Mouse (Mus musculus) lung, adult 2 months (tissue): Measurements from ENCODE around the gene Arhgdib. TPM values are rescaled to one million over a fixed set of nuclear protein-coding genes. Genes with fewer than 3 reads are reported as not detected.

ENCODE experiments used
- DNase-seq: peaks from one replicate; pipeline ENCODE4 v3.0.0; 2022
- H3K4me1 ChIP-seq: fragments of 200-500 bp; 2 replicates; pipeline ENCODE4 v1.6.1; 2011; ENCODE audit warnings: low read length; ENCODE audit not compliant: control insufficient read depth, insufficient read depth
- H3K4me3 ChIP-seq: fragments of 200-500 bp; replicated peaks from 2 replicates; pipeline ENCODE3; 2011; ENCODE audit warnings: low read depth, mild to moderate bottlenecking, control low read depth, low read length; ENCODE audit errors: extremely low read depth
- CTCF ChIP-seq: fragments of 200-500 bp; IDR thresholded peaks from 2 replicates; pipeline ENCODE4 v1.5.1; 2011; ENCODE audit warnings: mild to moderate bottlenecking, low read length, control low read depth; ENCODE audit not compliant: insufficient read depth
- POLR2A ChIP-seq: fragments of 200-500 bp; IDR thresholded peaks from 2 replicates; pipeline ENCODE4 v1.6.1; 2011; ENCODE audit warnings: low read depth, mild to moderate bottlenecking, control low read depth, low read length, borderline replicate concordance; ENCODE audit errors: extremely low read depth
- WGBS: fragments of 180-500 bp; shearing (Covaris S2); methylation state at CpG from one replicate; pipeline ENCODE4 v1.1.7; 2018; 5-methylcytosine and 5-hydroxymethylcytosine counted together
- polyA plus RNA-seq: library from polyadenylated mRNA; depleted of rRNA; stranded (reverse); fragments of >200 nt; gene quantifications from 2 replicates; pipeline ENCODE4 v1.2.3, GENCODE M21; 2012

The Arhgdib gene
- polyA plus RNA-seq, 1 experiment: 82.9 TPM

- Histone ChIP-seq H3K4me3 (no peak overlapping the region), H3K4me1 (no peaks in the 10 kb centered on the region; the same call in 1 of the 2 replicates)
- WGBS: 100% methylated on average over 1 of the region's 2 CpGs
- DNase-seq: no peak
- no peak for TF ChIP-seq CTCF
Observed at GRCm38 (mm10) chr6:136912751-136913265, 28.9 kb downstream of the Arhgdib start.

GRCm38 (mm10) chr6:136910247-136910890 is 31.3 kb downstream of the Arhgdib start:
- H3K4me3 ChIP-seq: no peak overlapping the region
- 56% methylated on average over 9 of the region's 9 CpGs for WGBS
- DNase-seq: no peak
- peaks cover 4% of the 10 kb centered on the region for H3K4me1 ChIP-seq
- TF ChIP-seq CTCF (no peak), POLR2A (no peak)

GRCm38 (mm10) chr6:136906937-136907293 is 34.8 kb downstream of the Arhgdib start:
- DNase-seq: no peak
- Histone ChIP-seq H3K4me1 (peaks cover 4% of the 10 kb centered on the region; the same call in 1 of the 2 replicates), H3K4me3 (no peak overlapping the region)
- no peak for TF ChIP-seq POLR2A
- TF ChIP-seq CTCF: no peak
- 56% methylated on average over 10 of the region's 10 CpGs for WGBS

- TF ChIP-seq POLR2A: no peak
- Histone ChIP-seq H3K4me3 (no peak overlapping the region), H3K4me1 (peaks cover 4% of the 10 kb centered on the region; the same call in 1 of the 2 replicates)
- WGBS: 53% methylated on average over 19 of the region's 19 CpGs
- no peak for DNase-seq
Observed at GRCm38 (mm10) chr6:136906283-136906936, 35.3 kb downstream of the Arhgdib start.

GRCm38 (mm10) chr6:136903885-136904470 is 37.7 kb downstream of the Arhgdib start:
- no peak for DNase-seq
- H3K4me1 ChIP-seq: peaks cover 6% of the 10 kb centered on the region
- no peak for TF ChIP-seq CTCF
- no peak for TF ChIP-seq POLR2A
- H3K4me3 ChIP-seq: no peak overlapping the region
- WGBS: 39% methylated on average over 8 of the region's 8 CpGs

- 70% methylated on average over 9 of the region's 9 CpGs for WGBS
- Histone ChIP-seq H3K4me1 (peaks cover 6% of the 10 kb centered on the region), H3K4me3 (no peak overlapping the region)
- no peak for DNase-seq
- TF ChIP-seq POLR2A: no peak
Observed at GRCm38 (mm10) chr6:136902527-136902926, 39.2 kb downstream of the Arhgdib start.

- DNase-seq: no peak
- Histone ChIP-seq H3K4me3 (no peak overlapping the region), H3K4me1 (peaks cover 2% of the 10 kb centered on the region; the same call in 1 of the 2 replicates)
- no peak for TF ChIP-seq POLR2A
- no peak for TF ChIP-seq CTCF
- 57% methylated on average over 2 of the region's 2 CpGs for whole genome bisulfite sequencing
Observed at GRCm38 (mm10) chr6:136901010-136901409, 40.7 kb downstream of the Arhgdib start.

GRCm38 (mm10) chr6:136900369-136901009 is 41.2 kb downstream of the Arhgdib start:
- TF ChIP-seq CTCF (no peak), POLR2A (no peak)
- H3K4me3 ChIP-seq: no peak overlapping the region
- peaks cover 2% of the 10 kb centered on the region; the same call in 1 of the 2 replicates for H3K4me1 ChIP-seq
- 16% methylated on average over 4 of the region's 4 CpGs for WGBS
- DNase-seq: no peak

GRCm38 (mm10) chr6:136898954-136899353 is 42.7 kb downstream of the Arhgdib start:
- Histone ChIP-seq H3K4me1 (peaks cover 7% of the 10 kb centered on the region; the same call in 1 of the 2 replicates), H3K4me3 (no peak overlapping the region)
- no peak for DNase-seq
- WGBS: 41% methylated on average over 2 of the region's 2 CpGs
- no peak for TF ChIP-seq POLR2A
- TF ChIP-seq CTCF: no peak

GRCm38 (mm10) chr6:136898222-136898621 is 43.5 kb downstream of the Arhgdib start:
- TF ChIP-seq POLR2A (no peak), CTCF (no peak)
- Histone ChIP-seq H3K4me3 (no peak overlapping the region), H3K4me1 (peaks cover 7% of the 10 kb centered on the region; the same call in 1 of the 2 replicates)
- 31% methylated on average over 4 of the region's 4 CpGs for WGBS
- no peak for DNase-seq
